Mouse (Mus musculus) testis, postnatal 14 days (tissue): ENCODE results near the gene Nhsl1.
A peak's percentile ranks its signal among the peaks of the same experiment; 100 is the strongest.

Source experiments
- DNase-seq: peaks from one replicate; pipeline ENCODE4 v3.0.0; 2021; ENCODE audit warnings: low spot score

The Nhsl1 gene

GRCm38 (mm10) chr10:18318916-18319481 lies at the start of gene Nhsl1:
Gene Nhsl1 (plus strand): TSS chr10:18318985.
- DNase-seq = peak; percentile 39

DNA sequence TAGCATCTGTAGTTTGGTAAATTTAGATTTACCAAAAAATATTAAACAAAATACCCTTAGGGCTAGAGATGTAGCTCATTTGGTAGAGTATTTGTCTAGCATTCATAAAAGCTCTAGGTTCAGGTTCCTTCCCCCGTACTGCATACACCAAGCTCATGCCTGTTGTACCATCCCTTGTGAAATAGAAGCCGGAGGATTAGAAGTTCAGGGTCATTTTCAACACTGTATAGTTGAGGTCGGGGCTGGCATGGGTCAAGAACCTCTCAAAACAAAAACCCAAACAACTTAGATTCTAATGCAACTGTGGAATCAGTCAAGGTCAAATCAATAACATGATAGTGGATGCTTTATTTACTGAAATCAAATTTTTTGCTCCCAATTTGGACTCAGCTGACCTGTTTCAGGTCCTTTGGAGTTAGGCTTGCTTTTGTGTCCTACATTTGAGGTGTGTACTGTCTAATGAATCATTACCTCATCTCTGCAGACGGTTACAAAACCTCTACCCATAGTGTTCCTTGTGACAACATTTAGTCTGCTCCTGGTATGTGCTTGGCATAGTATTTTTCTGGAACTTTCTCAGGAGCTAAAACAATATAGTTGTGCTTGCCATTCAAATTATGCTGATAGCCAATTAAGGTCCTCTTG lies 42.6 kb upstream of the Nhsl1 start:
- no peak for DNase-seq

- DNase-seq = no peak
These were observed 34.8 kb upstream of the Nhsl1 start for GRCm38 (mm10) chr10:18283991-18284390.

DNA sequence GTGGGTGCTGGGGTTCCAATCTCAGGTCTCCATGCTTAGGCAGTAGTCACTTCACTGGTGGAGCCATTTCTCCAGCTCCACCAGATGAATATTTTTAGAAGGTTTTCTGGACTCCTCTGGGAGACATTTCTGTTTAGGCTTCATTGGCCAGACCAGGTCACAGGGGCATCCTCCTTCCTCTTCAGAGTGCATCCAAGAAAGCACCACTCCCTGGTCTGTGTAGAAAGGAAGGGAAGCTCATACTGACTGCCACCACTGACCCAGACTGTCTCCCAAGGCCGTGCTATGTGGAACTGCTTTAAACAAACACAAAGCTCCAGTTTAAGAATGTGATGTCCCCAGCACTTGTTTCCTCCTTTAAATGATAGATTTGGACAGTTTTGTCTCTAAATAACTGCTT lies 29.3 kb upstream of the Nhsl1 start:
- DNase-seq = no peak

GRCm38 (mm10) chr10:18305106-18305505 lies 13.7 kb upstream of the Nhsl1 start:
- no peak for DNase-seq

- no peak for DNase-seq
These were observed 3.7 kb upstream of the Nhsl1 start for GRCm38 (mm10) chr10:18315071-18315470.

- no peak for DNase-seq
These were observed 1.3 kb upstream of the Nhsl1 start for GRCm38 (mm10) chr10:18317521-18317920.

- DNase-seq = peak; percentile 71
These were observed 547 bp upstream of the Nhsl1 start for GRCm38 (mm10) chr10:18317961-18318915.

DNA sequence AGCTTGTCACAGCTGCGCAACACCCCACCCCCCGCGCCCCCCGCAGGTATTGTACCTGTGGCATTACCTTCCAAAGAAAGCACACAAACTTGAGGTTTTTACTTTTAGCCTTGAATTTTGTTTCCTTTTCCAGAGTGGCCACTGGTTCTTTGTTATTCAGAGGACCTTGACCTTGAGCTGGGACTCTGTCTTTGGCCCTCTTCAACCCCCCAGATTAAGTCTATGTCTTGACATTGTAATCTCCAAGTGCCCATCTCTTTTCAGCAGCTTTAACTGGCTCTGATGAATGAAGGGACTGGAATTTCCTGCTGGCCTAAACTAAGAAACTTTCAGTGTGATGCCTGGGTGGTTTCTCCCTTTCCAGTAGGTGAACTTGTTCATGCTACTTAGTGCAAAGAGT lies 906 bp downstream of the Nhsl1 start:
- no peak for DNase-seq

GRCm38 (mm10) chr10:18321861-18322260 lies 3.1 kb downstream of the Nhsl1 start:
- no peak for DNase-seq

- no peak for DNase-seq
These were observed 4.9 kb downstream of the Nhsl1 start for GRCm38 (mm10) chr10:18323701-18324100.

- no peak for DNase-seq
These were observed 9.6 kb downstream of the Nhsl1 start for GRCm38 (mm10) chr10:18328331-18328908.

- DNase-seq = peak; percentile 25
These were observed 10.6 kb downstream of the Nhsl1 start for GRCm38 (mm10) chr10:18329096-18330038.

GRCm38 (mm10) chr10:18330445-18330844 lies 11.7 kb downstream of the Nhsl1 start:
- no peak for DNase-seq

DNA sequence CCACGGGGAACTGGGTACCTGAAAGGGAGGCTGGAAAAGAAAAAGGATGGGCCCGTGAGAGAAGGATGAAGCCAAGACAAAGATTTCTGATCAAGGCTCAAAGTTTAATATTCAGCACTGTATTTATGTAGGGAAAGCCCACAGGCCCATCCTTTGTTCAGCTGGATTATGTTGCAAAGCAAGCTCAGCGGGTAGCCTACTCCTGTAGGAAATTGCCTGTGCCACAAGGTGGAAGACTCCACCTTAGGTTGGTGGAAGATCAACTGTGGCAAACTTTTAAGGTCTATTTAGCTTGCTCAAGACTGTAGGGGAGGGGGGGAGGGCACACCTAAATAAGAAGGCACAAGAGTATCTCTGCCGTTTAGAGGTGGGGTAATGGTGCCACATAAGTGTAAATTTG lies 14.8 kb downstream of the Nhsl1 start:
- no peak for DNase-seq

GRCm38 (mm10) chr10:18334176-18334575 lies 15.4 kb downstream of the Nhsl1 start:
- no peak for DNase-seq

GRCm38 (mm10) chr10:18334734-18335133 lies 15.9 kb downstream of the Nhsl1 start:
- DNase-seq = no peak

GRCm38 (mm10) chr10:18337725-18338124 lies 18.9 kb downstream of the Nhsl1 start:
- DNase-seq = no peak

GRCm38 (mm10) chr10:18339386-18339785 lies 20.6 kb downstream of the Nhsl1 start:
- no peak for DNase-seq

GRCm38 (mm10) chr10:18340930-18341329 lies 22.1 kb downstream of the Nhsl1 start:
- DNase-seq = no peak

GRCm38 (mm10) chr10:18341444-18342196 lies 22.8 kb downstream of the Nhsl1 start:
- DNase-seq = no peak
